Mouse (Mus musculus) C2C12 (cell line): Measurements from ENCODE around the gene Lmtk3.

Experiments
- CEBPB ChIP-seq: IDR thresholded peaks from one replicate; pipeline ENCODE4 v1.6.1; 2011; ENCODE audit warnings: low read depth, mild to moderate bottlenecking, control low read depth, moderate library complexity
- CTCF ChIP-seq: IDR thresholded peaks from one replicate; pipeline ENCODE4 v1.5.1; 2011; ENCODE audit not compliant: control insufficient read depth, insufficient read depth, insufficient read length
- MAX ChIP-seq: IDR thresholded peaks from one replicate; pipeline ENCODE4 v1.6.1; 2011; ENCODE audit warnings: mild to moderate bottlenecking, control low read depth
- MYOG ChIP-seq: IDR thresholded peaks from one replicate; pipeline ENCODE4 v1.6.1; 2011; ENCODE audit not compliant: control insufficient read depth, insufficient read length; ENCODE audit errors: extremely low read depth
- USF1 ChIP-seq: IDR thresholded peaks from one replicate; pipeline ENCODE4 v1.6.1; 2011; ENCODE audit warnings: low read depth, mild to moderate bottlenecking, control low read depth, moderate library complexity

- TF ChIP-seq CTCF = no peak
- no peak for TF ChIP-seq MYOG
- TF ChIP-seq USF1 = no peak
- TF ChIP-seq CEBPB = no peak
- no peak for TF ChIP-seq MAX
Measured at GRCm38 (mm10) chr7:45782271-45782670, 1.3 kb upstream of the Lmtk3 start.
